Mouse (Mus musculus) layer of hippocampus, postnatal 10 days (tissue): Measurements from ENCODE around the gene Serping1. TPM values are rescaled to one million over a fixed set of nuclear protein-coding genes. Genes with fewer than 3 reads are reported as not detected.
"Not testable (repeated sequence)": the region's sequence is repeated elsewhere in the genome, so short reads cannot be mapped to it uniquely, and the experiment has no call there.

Source experiments
- DNase-seq, 2 experiments: peaks; one replicate each; pipeline ENCODE4 v3.0.0; 2021; ENCODE audit warnings: low spot score in 2 of 2
- long read RNA-seq: library from polyadenylated mRNA; stranded (forward); transcript quantifications from one replicate; pipeline ENCODE4 v2.0.0, GENCODE M21; 2023
- total RNA-seq, 2 experiments: library from RNA; stranded (reverse); gene quantifications; 2 replicates each; pipeline ENCODE4 v1.2.3; 2021

Serping1 gene
- 10 to 100 TPM in 1 of 2 experiments, 1 to 10 TPM in 1; 9.6 to 10.1 TPM for total RNA-seq
- long read RNA-seq, partial matches to known transcripts, result 13 of 16 reads
- long read RNA-seq, other reads (novel, unspliced or antisense), result 0 of 16 reads

DNA sequence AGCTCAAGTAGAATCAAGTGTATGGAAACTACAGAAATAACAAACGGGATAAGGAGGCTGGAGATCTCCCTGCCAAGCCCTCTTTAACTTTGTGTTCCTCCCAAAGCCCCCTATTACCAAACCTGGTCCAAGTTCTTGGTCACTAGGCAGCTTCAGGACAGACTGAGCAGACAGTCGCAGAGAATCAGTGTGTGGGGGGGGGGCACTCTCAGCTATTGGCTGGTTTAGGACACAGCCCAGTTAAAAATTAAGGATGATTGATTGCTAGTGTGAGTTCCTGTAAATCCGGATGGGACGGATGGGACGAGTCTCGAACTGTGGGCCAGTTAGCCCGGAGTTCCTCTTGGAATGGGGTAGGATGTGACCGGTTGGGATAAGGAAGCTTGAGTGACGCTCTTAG is at the start of gene Serping1:
Gene Serping1 (minus strand): TSS at position 204 of the 400 bp plus-strand sequence.
- no peak for DNase-seq

DNA sequence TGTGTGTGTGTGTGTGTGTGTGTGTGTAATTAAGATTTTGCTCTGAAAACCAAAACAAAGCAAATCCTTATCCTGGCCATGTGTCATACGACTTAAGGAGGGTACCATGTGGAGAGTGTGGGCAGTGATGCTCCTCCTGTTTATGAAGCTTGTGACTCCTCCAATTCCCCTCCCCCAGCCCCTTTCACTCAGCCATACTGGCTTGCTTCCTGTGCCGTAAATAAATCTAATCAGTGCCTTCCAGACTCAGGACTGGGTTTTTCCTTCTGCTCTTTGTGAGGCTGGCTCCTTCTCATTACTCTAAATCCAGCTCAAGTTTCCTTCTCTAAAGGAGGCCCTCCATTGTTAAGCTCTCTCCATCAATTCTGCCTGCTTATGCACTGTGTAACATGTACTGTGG is 48.0 kb upstream of the Serping1 start:
- DNase-seq, result no peak

DNA sequence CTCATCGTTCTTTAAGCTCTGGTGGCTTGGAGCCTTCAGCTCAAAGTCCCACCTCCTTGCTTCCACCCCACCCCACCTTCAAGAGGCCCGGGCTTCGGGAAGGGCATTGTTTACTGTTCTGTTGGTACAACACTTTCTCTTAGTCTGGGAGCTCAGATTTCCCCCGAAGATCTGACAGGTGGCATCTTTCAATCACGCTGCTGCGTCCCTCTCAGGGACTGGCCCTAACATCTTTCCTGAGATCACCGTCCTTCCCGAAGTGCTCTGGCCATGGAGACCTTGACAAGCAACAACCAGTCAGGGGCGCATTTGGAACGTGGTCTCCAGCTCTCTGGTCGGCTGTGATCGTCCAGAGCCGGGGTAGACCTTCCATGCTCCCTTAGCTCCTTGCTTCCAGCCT is 47.3 kb upstream of the Serping1 start, which contains the start of gene Smtnl1:
Gene Smtnl1 (minus strand): TSS at position 101 of the 400 bp plus-strand sequence.
- no peak for DNase-seq

DNA sequence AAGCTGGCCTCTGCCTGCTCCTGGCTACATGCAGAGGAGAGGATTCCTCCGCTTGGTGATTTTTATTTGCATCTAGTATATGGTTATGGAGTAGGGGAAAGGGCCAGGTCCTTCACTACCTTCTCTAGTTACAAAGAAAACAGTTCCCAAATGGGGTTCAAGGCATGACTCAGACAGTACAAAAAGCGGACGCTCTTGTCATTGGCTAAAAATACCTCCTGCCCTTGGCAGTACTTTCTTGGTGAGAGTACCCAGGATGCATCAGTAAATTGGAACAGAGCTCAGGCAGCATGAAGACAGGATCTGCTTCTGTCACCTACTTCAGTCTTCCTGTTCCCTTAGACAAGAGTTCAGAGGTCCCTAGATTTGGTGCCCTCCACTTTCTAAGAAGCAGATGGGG is 44.6 kb upstream of the Serping1 start:
- no peak for DNase-seq

DNA sequence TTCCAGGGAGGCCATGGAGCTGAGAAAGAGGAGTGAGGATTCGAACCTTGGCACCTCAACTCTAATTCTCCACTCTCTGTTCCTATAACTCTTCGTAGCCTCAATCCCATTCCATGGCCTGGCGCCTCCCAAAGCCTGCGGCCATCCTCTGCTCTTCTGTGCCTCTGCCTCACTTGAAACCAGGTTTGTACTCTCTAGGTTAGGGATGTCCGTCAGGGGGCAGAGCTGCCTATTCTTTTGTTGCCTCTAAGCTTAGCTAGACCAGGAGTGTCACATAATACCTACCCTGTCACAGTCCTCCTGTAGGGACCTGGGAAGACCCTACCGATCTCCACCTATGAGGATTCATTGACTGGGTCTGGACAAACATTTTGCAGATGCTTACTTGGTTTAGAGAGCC is 37.4 kb upstream of the Serping1 start:
- DNase-seq, result no peak

DNA sequence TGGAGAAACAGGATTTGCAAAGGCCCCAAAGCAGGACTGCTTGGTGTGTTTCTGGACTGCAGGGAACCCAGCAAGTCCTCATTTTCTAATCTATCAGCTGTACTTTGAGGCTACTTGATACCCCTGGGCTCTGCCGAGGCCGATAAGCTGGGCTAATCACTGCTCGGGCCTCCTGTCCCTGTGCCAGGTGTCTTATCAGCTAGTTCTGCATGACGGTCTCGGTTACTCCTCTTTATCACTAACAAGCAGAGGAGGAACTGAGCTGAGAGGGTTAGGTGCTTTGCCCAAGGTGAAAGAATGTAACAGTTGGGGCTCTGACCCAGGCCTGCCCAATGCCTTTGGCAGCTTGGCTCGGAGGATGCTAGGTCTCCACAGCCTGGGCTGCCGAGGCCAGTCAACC is 36.6 kb upstream of the Serping1 start:
- no peak for DNase-seq

DNA sequence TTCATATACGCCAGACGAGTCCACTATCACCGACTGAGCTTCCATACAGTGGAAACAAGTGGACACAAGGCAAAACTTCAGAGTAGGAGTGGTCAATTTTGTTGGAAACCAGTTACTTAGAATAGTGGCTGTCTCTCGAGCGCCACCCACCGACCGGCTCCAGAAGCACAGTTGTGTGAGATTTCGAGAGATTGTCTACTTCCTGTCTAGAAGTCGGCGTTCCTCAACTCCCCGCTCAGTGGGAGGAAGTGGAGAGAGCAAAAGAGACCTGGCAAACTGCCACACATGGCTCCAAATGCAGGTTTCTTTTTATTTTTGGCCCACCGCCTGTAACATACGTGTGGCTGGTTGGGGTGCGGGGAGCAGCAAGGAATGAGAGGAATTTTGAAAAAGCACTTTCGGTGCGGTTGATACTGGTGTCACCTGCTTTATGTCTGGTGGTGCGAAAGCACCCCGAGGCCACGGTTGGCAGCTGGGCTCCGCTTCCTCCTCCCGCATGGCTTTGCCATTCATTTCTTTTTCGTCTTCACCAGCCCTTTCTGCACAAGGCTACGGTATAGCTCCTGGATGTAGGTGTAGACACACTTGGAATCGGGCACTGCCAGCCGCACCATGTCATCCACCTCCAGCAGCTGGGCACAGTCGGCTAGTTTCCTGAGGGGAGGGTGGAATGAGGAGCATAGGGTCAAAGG is 35.8 kb upstream of the Serping1 start:
- peak; percentile 88 for DNase-seq

DNA sequence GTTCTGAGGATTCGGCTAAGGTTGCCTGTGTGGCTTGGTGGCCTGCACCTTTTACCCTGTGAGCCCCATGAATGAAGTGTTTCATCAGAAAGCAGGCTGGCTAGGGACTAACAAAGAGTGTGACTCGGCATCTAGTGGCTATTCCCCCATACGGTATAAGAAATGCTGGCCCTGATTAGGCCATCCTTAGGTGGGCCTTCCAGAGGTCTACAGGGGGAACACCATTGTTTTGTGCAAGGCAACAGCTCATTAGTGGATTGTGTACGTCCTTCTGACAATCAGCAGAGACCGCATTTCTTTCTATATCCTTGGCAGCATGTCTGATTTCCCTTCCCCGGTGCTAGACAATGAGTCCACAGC is 35.3 kb upstream of the Serping1 start:
- no peak for DNase-seq

DNA sequence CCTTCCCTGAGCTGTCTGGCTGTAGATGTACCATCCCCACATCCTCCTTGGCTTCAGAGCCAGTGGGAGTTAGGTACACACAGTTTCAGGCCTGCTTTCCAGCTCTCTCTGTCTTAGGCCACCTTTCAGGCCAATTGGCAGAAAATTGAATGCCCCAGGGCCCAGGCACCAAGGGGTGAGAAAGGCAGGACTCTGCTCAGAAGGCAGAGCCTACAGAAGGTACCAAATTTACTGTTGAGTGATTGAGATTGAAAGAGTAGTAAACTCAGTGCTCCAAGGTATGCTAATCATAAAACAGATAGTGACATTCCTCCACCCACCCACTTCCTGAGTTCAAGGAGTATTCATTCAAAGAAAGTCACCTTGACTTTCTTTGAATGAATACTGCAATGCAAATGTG is 34.1 kb upstream of the Serping1 start:
- no peak for DNase-seq

DNA sequence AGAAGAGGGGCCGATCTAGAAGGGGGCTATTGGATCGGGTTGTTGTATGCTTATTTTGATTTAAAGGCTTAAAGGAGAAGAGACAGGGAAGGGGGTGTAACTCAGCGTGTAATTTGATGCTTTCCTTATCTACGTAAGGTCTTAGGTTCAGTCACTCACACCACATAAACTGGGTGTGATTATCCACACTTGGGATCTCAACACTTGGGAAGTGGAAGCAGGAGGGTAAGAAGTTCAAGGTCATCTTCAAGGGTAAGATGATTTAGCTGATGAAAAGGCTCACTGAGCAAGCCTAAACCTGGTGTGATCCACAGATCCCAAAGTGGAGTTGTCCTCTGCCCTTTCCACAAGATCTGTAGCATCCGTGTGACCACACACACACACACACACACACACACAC is 31.3 kb upstream of the Serping1 start:
- no peak for DNase-seq

DNA sequence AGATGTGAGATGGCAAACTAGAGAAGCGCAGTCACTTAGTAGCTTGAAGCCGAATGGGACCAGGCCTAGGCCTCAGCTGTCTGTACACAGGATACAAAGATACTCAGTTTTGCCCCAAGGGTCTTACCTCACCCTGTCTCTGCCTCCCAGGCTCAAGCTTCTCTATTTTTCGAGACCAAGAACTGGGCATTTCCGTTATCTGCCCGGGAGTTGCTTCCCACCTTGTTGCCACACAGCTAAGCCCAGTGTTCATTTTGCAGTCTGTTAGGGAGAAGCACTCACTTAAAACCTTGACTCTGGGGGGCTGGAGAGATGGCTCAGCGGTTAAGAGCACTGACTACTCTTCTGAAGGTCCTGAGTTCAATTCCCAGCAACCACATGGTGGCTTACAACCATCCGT is 28.7 kb upstream of the Serping1 start:
- no peak for DNase-seq

DNA sequence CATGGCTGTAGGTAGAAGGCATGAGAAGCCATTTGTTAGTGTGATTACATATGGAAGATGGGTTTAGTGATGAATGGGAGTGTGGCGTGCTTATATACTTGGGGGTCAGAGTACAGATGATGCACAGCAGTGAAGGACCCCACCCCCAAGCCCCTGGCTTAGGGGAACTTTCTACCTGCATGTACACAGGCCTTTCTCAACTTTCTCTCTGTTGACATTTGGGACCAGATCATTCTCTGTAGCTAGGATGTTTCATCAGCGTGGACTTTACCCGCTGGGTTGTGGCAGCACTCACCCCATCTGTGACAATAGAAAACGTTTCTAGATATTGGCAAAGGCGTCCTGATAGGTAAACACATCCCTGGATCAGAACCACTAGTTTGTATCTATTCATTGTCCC is 26.0 kb upstream of the Serping1 start:
- not testable (repeated sequence) for DNase-seq

DNA sequence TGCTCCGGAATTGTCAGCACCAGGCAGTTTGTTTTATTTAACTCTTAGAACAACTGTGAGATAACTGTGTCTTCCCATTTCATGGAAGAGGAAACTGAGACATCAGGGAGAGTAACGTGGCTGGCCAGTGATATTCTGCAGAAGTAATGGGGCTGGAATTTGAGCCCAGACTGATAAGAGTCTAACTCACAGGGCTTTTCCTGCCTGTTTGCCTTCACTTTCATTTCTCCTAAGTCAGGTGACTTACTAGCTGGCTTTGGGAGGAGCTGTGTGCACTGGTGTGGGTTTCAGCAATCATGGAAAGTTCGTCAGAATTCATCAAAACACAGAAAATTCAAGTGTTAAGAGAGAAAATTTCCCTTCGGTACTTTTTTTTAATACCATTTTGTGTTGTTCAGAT is 25.1 kb upstream of the Serping1 start:
- no peak for DNase-seq

DNA sequence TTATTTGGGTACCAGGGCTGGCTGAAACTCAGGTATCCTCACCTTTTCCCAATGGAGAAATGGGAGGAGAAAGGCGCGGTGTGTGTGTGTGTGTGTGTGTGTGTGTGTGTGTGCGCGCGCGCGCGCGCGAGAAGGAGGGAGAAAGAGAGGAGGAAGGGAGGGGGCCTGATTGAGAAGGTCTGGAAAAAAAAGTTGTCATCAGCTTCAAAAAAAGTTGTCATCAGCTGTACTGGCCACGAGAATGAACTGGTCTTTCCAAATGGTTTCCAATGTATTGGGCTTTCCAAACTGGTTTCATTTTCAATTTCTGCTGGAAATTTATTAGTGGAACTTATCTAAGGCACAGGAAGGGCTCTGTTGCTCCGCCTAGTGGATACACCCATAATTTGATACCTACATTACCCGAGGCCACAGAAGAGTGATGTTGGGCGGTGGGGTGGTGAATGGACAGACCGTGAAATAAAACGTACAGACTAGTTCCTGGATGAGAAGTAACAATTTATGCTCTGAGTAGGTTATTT is 23.9 kb upstream of the Serping1 start:
- DNase-seq, result peak; percentile 64 to 73

DNA sequence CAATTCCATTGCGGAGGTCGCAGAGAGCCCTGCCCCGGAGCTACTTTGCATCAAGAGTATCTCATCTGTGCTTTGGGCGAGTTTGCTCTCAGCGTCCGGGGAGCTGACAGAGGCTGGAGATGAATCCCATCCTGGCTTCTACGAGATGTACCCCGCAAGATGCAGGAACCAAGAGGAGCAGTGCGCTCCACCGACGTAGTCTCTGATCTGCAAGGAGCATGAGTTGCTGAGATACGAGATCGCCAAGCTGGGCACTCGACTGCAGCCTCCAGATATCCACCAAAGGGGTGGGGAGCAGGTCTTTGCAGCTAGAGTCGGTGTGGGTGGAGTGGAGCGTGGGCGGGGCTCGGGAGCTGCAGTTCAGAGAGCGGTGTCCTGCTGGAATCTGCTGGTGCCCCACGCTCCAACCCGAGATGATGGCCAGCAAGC is 23.3 kb upstream of the Serping1 start, which contains the start of gene Ube2l6:
Gene Ube2l6 (plus strand): TSS at position 336 of the 429 bp plus-strand sequence.
- DNase-seq, result peak; percentile 51 to 66

DNA sequence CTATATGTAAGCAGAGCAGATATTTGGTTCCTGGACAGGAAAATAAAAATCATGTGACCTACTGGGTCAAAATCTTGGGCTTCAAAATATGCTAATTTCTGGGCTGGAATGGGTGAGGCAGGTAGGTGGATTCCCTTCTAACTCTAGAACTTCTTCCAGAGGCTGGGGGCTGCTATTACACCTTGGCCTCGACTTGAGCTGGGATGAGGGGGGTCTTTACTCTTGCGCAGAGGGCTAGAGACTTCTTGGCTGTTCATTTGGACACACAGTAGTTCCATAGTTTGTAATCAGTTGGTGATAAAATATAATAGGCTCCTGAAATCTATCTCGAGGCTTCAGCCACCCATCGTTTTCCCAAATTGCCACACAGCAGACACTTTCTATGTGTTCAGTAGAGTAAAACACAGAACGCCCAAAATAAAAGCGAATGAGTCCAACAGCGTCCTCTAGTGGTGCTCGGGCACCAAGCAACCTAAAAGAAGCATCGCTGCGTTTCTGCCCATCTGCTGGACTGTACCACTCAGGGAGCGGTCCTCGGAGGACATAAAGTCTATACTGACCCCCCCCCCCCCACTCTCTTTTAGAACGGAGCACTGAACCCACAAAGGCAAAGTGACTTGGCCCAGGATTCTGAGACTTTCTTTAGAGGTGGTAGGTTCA is 22.7 kb upstream of the Serping1 start:
- peak; percentile 88 to 89 for DNase-seq

DNA sequence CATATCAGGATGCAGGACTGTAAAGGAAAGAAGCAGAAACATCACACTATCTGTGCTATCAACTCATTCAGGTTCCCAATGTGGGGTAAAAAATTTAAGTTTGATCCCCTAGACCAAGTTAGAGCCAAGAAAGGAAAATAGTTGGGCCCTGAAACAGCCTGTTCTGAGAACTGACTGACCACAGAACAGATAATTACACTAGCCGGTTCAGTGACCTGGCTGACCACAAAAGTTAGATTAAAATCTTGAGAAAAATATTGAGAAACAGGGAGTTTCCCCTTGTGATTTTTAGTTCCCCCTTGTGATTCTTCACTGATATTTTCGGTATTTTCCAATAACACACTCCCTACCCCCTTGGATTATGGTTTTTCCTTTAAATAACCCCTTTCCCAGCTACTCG is 18.6 kb upstream of the Serping1 start:
- no peak for DNase-seq

DNA sequence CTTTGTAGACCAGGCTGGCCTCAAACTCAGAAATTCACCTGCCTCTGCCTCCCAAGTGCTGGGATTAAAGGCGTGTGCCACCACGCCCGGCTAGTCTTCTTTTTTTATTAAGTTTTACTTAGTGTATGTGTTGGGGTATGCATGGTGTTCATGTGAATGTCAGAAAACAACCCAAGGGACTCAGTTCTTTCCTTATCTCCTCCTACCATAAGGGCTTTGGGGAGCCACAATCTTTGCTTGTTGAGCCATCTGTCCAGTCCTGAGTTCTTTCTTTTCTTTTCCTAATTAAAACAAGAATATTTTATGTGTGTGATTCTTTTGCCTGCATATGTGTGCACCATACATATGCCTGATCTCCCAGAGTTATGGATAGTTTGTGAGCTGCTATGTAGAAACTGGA is 17.9 kb upstream of the Serping1 start:
- no peak for DNase-seq

DNA sequence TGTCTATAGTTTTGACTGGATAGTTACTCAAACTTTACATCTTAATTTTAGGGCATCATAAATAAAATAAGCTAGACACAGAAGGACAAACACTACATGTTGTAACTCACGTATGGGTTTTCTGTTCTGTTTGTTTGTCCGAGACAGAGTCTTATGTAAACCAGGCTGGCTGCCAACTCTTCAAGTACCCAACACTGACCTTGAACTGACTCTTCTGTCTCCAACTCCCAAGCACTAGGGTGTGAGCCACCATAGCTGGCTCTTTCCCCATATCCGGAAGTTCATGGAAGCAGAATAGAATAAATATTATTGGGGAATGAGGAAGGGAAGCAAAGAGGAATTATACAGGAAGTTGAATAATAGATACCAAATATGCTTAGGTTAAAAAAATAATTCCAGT is 17.3 kb upstream of the Serping1 start:
- DNase-seq, result no peak

DNA sequence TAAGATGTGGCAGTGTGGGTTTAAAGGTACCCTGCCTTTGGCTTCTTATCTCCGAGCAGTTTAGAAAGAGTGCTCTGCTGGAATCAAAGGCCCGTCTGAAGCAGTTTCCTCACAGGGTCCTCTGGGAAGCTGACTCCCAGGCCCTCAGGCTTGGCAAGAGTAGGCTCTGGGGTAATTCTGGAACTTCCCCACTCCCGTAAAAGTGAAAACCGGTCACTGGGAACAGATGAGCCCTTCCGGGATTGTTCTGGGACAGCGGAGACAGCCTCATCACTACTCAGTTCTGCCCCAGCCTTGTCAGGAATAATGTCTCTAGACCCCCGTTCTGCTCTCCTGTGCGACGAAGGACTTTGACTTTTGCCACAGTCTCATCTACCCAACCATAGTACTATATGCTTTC is 15.2 kb upstream of the Serping1 start:
- DNase-seq, result no peak

DNA sequence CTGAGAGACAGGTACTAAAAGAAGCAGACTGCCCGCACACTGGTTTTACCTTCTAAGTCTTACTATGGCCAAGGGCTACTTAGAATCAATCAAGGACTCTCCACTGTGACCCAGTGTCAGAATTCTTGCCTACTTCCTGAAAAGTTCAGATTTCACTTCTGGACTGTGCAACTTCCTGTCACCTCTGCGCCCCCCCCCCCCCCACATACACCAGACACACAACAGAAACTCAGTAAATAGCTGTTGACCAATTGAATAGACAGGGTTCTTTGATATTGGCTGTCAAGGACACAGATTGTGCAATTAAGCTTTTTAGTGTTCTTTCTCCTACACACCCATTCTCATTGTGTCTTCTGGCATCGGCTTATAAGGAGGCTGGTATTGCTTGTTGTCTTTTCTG is 13.1 kb upstream of the Serping1 start:
- DNase-seq, result no peak

DNA sequence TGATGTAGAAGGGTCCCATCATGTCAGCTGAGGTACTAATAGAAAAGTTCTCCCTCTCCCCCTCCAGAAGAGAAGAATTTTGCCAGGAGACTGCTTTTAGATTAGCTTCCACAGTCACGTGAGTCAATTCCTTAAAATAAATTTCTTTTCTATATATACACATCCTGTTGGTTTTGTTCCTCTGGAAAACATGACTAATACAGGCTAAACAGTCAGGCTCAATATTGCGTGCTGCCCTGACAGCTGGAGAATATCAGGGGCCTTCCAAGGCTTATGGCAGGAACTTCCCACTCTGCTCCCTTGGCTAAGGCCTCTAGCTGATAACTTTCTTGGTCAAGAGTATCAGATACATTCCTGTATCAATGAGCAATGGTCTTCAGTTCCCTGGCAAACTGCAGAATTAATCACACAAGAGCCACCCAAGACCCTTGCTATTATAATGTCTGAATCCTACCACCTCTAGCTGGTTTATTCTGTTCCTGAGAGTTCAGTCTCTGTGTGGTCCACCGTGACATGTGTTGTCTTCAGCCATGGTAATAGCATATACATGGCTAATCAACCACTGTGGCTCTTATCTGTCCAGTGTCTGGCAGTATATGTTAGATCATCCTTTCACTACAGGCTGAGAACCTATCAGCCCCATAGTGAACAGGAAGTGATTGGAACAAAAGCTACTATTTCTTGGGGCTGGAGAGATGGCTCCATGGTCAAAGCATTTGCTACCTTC is 8.8 kb upstream of the Serping1 start:
- no peak for DNase-seq
